Mouse (Mus musculus) midbrain, embryonic 11.5 days (tissue): ENCODE results near the gene Mettl7a1. TPM values are rescaled to one million over a fixed set of nuclear protein-coding genes. Genes with fewer than 3 reads are reported as not detected.
"Not testable (repeated sequence)": the region's sequence is repeated elsewhere in the genome, so short reads cannot be mapped to it uniquely, and the experiment has no call there.

Experiments used
- ATAC-seq: fragments of 200-750 bp; cut with Nextera tagmentation; 2 replicates; pipeline ENCODE4 v1.8.0; 2017; ENCODE audit warnings: moderate TSS enrichment, moderate library complexity; ENCODE audit not compliant: low FRiP score
- DNase-seq: peaks from one replicate; pipeline ENCODE4 v3.0.0; 2015; ENCODE audit warnings: low spot score; ENCODE audit errors: missing footprints
- H3K27ac ChIP-seq: fragments of 300-500 bp; sonication (generic); 2 replicates; pipeline ENCODE4 v1.5.1; 2014; ENCODE audit warnings: low read depth, low read length
- H3K27me3 ChIP-seq: fragments of 300-500 bp; sonication (generic); 2 replicates; pipeline ENCODE4 v1.6.1; 2014; ENCODE audit warnings: mild to moderate bottlenecking, low read length, moderate library complexity, mixed read lengths; ENCODE audit not compliant: control insufficient read depth, insufficient read depth
- H3K36me3 ChIP-seq: fragments of 300-500 bp; sonication (generic); 2 replicates; pipeline ENCODE4 v1.6.1; 2014; ENCODE audit warnings: mild to moderate bottlenecking, low read length, moderate library complexity, mixed read lengths; ENCODE audit not compliant: control insufficient read depth, insufficient read depth
- H3K4me1 ChIP-seq: fragments of 300-500 bp; sonication (generic); 2 replicates; pipeline ENCODE4 v1.6.1; 2014; ENCODE audit warnings: low read length; ENCODE audit not compliant: control insufficient read depth, insufficient read depth
- H3K4me2 ChIP-seq: fragments of 300-500 bp; sonication (generic); 2 replicates; pipeline ENCODE4 v1.6.1; 2014; ENCODE audit warnings: mild to moderate bottlenecking, moderate library complexity
- H3K4me3 ChIP-seq: fragments of 300-500 bp; sonication (generic); 2 replicates; pipeline ENCODE4 v1.5.1; 2014; ENCODE audit warnings: low read depth, low read length
- H3K9ac ChIP-seq: fragments of 300-500 bp; sonication (generic); 2 replicates; pipeline ENCODE4 v1.6.1; 2014; ENCODE audit warnings: low read length
- H3K9me3 ChIP-seq: fragments of 300-500 bp; sonication (generic); 2 replicates; pipeline ENCODE4 v1.6.1; 2016; ENCODE audit warnings: low read length; ENCODE audit not compliant: control insufficient read depth
- WGBS: fragments of 180-500 bp; shearing (Covaris S2); extraction: QIAGEN DNeasy Blood & Tissue Kit; methylation state at CpG from one replicate; pipeline ENCODE4 v1.1.7; 2014; 5-methylcytosine and 5-hydroxymethylcytosine counted together
- polyA plus RNA-seq: library from polyadenylated mRNA; unstranded; fragments of >200 nt; fragmentation: Nextera tagmentation; extraction: Ambion mirVana; gene quantifications from 2 replicates; pipeline ENCODE4 v1.2.1, GENCODE M21; 2014

The Mettl7a1 gene
- polyA plus RNA-seq, 1 experiment from 2014 or later: 4.0 TPM

DNA sequence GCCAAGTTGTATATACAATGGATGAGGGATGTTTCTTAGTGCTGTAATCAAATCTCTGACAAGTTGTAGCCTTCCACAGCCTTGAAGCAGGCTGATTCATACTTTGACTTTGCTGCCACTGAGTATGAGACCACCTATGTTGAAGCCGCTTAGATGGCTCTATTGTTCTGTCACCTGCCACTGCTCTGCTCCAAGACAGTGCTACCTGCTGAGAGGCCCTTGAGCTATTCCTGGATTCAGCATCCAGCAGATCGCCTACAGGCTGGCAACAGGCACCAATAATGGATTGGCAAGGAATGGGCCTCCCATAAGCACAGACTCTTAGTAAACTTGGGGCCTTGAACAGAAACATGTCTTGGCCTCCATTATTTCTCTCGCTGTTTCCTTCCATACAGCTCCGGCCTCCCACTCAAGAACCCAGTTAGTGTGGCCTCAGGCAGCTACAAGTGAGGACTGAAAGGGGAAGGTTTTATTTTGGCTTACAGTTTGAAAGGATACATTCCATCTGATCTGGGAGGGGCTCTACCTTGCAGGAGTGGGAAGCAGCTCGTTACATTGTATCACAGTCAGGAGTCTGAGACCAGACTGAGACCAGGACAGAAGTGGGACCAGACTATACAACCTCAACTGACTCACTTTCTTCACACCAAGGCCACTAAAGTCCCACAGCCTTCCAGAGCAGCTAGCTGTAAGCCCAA lies 10.7 kb downstream of the Mettl7a1 start:
- no peak overlapping the region for H3K27ac ChIP-seq

DNA sequence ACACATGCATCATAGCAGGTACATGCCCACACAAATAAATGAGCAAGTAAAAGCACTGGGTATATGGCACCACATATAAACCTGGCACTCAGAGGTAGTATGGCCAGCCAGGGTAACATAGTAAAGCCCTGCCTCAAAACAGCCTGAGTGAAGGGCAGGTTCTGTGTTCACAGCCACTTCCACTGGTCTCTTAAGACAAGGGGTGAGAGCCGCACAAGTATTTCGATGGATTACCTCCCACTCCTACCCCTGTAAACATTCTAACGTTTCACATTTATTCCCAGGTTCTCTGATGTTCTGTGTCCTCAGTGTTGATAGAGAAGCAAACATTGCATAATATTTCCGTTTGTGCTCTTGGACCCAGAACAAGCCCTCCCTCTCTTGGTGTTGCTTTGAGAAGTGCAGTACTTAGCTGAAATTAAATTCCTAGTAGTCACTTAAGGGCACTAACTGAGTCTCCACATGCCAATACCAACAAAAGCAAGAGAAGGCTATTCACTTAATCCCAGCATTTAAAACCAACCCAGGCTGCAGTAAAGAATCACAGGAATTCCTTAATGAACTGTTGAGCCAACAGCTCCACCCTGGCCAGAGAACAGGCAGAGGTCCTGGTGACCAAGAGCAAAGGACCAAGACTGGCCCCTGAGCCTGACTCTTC lies 14.2 kb downstream of the Mettl7a1 start:
- not testable (repeated sequence) for H3K9me3 ChIP-seq, DNase-seq, H3K9ac ChIP-seq, H3K27ac ChIP-seq, H3K4me1 ChIP-seq, H3K4me2 ChIP-seq, ATAC-seq, H3K4me3 ChIP-seq, H3K36me3 ChIP-seq, H3K27me3 ChIP-seq
- WGBS: 68% methylated on average over 4 of the region's 4 CpGs

More for the DNA sequence above, 10.7 kb downstream of the Mettl7a1 start:
- 91% methylated on average over 5 of the region's 5 CpGs for WGBS
- Histone ChIP-seq H3K27me3 (no peaks in the 10 kb centered on the region), H3K36me3 (peaks cover 2% of the 10 kb centered on the region; the same call in 1 of the 2 replicates), H3K9ac (no peak overlapping the region), H3K9me3 (no peaks in the 10 kb centered on the region), H3K4me2 (no peak overlapping the region), H3K4me1 (no peaks in the 10 kb centered on the region), H3K4me3 (no peak overlapping the region)
- no peak for DNase-seq
- no peak for ATAC-seq

DNA sequence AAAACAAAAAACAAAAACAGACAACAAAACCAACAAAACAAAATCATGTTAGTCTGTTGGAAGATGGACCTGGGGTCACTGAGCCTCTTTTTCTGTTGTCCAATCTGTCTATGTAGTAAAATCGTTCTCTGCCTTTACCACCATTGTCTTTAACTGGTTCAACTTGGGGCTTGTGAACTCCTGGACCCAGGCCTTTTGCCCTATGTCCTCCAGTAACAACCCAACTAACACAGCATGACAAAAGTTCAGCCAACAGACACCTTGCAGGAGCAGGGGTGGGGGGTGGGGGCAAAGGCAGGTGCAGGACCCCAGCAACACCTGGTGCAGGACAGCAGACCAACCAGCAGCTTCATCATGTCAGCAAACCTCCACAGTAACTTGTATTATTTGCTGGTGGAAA lies 15.9 kb downstream of the Mettl7a1 start:
- no peaks in the 10 kb centered on the region for H3K9me3 ChIP-seq
- no peak overlapping the region for H3K4me3 ChIP-seq
- H3K27ac ChIP-seq: no peak overlapping the region
- H3K9ac ChIP-seq: no peak overlapping the region
- H3K4me1 ChIP-seq: no peaks in the 10 kb centered on the region
- DNase-seq: no peak
- 85% methylated on average over 1 of the region's 1 CpGs for WGBS
- no peaks in the 10 kb centered on the region for H3K27me3 ChIP-seq
- no peak overlapping the region for H3K4me2 ChIP-seq
- ATAC-seq: no peak
- H3K36me3 ChIP-seq: no peaks in the 10 kb centered on the region

DNA sequence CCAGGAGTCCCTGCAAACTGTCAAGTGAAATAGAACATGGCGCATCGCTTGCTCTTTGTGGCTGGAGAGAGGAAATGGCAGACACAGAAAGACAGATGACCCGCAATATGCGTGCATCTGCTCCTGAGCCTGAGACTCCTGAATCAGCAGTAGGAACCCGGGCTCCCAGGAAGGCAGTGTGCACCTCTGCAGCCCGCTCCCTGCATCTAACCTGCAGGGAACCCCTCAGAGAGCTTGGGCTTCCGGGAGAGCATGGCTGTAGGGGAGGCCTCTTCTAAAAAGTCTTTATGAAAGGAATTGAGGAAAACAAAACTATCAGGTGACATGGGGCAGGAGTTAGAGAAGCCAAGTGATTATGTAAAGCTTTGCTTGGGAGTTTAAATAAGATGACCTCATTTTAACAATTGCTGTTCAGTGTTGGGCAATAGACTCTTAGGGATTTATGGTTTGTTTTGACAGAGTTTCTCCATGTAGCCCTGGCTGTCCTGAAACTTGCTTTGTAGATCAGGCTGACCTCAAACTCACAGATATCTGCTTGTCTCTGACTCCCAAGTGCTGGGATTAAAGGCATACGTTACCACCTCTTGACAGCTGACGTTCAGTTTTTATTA lies 16.5 kb downstream of the Mettl7a1 start:
- no peaks in the 10 kb centered on the region for H3K27me3 ChIP-seq
- H3K4me1 ChIP-seq: no peaks in the 10 kb centered on the region
- no peak for ATAC-seq
- no peak for DNase-seq
- no peak overlapping the region for H3K4me3 ChIP-seq
- no peak overlapping the region for H3K27ac ChIP-seq
- no peaks in the 10 kb centered on the region for H3K36me3 ChIP-seq
- H3K4me2 ChIP-seq: no peak overlapping the region
- WGBS: 83% methylated on average over 9 of the region's 9 CpGs
- H3K9ac ChIP-seq: no peak overlapping the region
- no peaks in the 10 kb centered on the region for H3K9me3 ChIP-seq

DNA sequence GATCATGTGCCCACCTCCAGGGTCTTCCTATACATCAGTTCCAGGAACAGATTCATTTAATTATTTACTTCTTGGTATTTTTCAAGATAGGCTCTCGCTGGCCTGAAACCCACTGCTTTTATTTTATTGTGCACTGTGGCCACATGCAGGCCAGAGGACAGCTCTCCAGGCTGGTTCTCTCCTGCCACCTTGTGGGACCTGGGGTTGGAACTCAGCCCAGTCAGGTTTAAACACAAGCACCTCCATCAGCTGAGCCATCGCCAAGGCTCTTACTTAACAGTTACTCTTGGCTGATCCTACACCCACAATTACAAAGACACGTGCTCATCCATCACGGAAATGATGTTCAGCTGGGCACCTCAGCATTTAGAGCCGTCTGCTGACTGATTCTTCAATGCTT lies 17.2 kb downstream of the Mettl7a1 start:
- no peaks in the 10 kb centered on the region for H3K4me1 ChIP-seq
- ATAC-seq: no peak

DNA sequence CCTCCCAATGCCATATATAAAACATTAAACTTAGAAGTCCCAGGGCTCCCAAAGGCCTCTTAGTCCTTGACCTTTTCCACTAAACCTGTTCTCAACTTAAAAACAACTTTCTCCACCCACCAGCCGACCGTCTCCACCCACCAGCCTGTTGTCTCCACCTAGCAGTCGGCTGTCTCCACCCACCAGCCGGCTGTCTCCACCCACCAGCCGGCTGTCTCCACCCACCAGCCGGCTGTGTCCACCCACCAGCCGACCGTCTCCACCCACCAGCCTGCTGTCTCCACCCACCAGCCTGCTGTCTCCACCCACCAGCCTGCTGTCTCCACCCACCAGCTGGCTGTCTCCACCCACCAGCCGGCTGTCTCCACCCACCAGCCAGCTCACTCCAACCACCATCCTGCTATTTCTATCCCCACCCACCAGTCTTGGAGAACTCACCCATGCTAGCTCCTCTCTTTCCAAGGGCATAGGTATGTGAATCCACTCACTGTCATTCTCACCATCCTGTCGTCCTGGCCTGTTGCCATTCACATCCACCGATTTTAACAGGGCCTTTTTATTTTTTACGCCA lies 20.2 kb downstream of the Mettl7a1 start:
- H3K27ac ChIP-seq: no peak overlapping the region
- H3K9ac ChIP-seq: no peak overlapping the region
- H3K4me2 ChIP-seq: no peak overlapping the region
- WGBS: 79% methylated on average over 12 of the region's 12 CpGs
- no peaks in the 10 kb centered on the region for H3K4me1 ChIP-seq
- ATAC-seq (no peak), DNase-seq (no peak)
- no peak overlapping the region for H3K4me3 ChIP-seq
- no peaks in the 10 kb centered on the region for H3K27me3 ChIP-seq
- no peaks in the 10 kb centered on the region for H3K36me3 ChIP-seq
- H3K9me3 ChIP-seq: no peaks in the 10 kb centered on the region

More for the DNA sequence above, 17.2 kb downstream of the Mettl7a1 start:
- Histone ChIP-seq H3K4me3 (no peak overlapping the region), H3K27me3 (no peaks in the 10 kb centered on the region), H3K27ac (no peak overlapping the region), H3K36me3 (no peaks in the 10 kb centered on the region), H3K9me3 (no peaks in the 10 kb centered on the region), H3K9ac (no peak overlapping the region), H3K4me2 (no peak overlapping the region)
- WGBS: 66% methylated on average over 5 of the region's 5 CpGs
- DNase-seq: no peak

DNA sequence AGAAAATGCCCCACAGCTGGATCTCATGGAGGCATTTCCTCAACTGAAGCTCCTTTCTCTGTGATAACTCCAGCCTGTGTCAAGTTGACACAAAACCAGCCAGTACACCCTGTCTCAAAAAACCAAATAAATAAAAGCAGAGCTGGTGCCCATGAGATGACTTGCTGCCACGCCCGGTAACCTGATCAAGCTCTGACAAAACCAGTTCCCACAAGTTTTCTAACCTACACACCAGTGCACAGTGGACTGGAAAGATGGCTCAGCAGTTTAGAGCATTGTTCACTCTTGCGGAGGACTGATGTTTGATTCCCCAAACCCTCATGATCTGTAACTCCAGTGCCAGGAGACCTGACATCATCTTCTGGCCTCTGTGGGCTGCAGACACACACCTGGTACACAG lies 21.3 kb downstream of the Mettl7a1 start:
- DNase-seq: no peak
- Histone ChIP-seq H3K27ac (no peak overlapping the region), H3K4me2 (no peak overlapping the region), H3K4me3 (no peak overlapping the region), H3K9me3 (no peaks in the 10 kb centered on the region), H3K9ac (no peak overlapping the region), H3K4me1 (no peaks in the 10 kb centered on the region), H3K36me3 (no peaks in the 10 kb centered on the region), H3K27me3 (no peaks in the 10 kb centered on the region)
- no peak for ATAC-seq
- WGBS: 96% methylated on average over 3 of the region's 3 CpGs

DNA sequence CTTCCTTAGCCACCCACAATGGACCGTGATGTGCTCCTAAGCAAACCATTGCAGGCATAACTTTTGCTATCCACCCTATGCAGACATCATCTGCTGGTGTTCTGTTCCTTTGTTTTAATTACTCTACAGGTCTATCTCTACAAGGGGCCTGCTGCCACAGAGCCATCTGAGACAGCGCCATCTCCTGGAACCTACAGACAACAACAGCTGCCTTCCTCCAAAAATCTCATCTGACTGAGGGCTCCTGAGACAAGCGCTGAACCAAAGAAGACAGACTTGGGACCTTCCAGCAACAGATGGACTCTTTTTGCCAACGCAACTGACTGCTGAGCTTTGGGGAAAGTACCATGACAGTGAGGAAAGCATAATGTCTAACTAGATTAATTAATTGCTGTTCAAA lies 24.1 kb downstream of the Mettl7a1 start:
- H3K4me3 ChIP-seq, H3K4me2 ChIP-seq, H3K9me3 ChIP-seq, DNase-seq, ATAC-seq, H3K4me1 ChIP-seq, H3K27ac ChIP-seq, H3K36me3 ChIP-seq, H3K27me3 ChIP-seq, H3K9ac ChIP-seq: not testable (repeated sequence)
- WGBS: 69% methylated on average over 3 of the region's 4 CpGs

DNA sequence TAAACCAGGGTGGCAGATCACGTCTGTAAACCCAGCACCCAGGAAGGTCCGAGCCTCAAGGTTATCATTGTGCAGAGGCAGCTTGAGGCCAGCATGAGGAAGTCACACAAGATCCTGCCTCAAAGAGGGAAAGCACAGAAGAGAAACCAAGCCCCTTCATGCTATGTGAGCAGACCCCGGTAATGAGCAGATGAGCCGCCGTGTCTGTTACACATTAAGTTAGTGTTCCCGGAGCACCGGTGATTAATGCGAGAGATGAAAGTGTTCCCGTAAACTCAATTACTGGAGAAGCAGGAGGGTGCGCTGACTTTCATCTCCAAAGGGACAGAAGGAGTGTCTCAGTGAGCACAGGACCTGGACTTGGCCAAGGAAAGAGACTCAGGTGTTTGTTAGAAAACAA lies 25.4 kb downstream of the Mettl7a1 start:
- 86% methylated on average over 10 of the region's 10 CpGs for WGBS
- H3K9me3 ChIP-seq, H3K4me2 ChIP-seq, ATAC-seq, DNase-seq, H3K4me1 ChIP-seq, H3K9ac ChIP-seq, H3K36me3 ChIP-seq, H3K4me3 ChIP-seq, H3K27me3 ChIP-seq, H3K27ac ChIP-seq: not testable (repeated sequence)
